Comparison of ENCODE assay signal across 8 mouse cellular contexts in genomic region chr8:54163505-54163904, GRCm38 (mm10).
DNase-seq lines count a peak whose midpoint lies in the region; ATAC-seq and TF ChIP-seq lines count a peak whose summit lies in the region.

No protein-coding gene starts in this region.

- DNase-seq in heart, adult 18-20 months: no peak
- peak; percentile 41 for DNase-seq in embryo, embryonic 9.5 days (ENCODE audit: extremely low spot score)
- DNase-seq in neural tube, embryonic 11.5 days (ENCODE audit: low spot score): peak; percentile 30
- no peak for DNase-seq in left cerebral cortex, adult 8-10 months (ENCODE audit: low spot score in 2 of 2)
- DNase-seq in cerebellum, adult 2 months: no peak
- DNase-seq in adrenal gland, postnatal 14 days: no peak

- peak overlapping the region; percentile 17 for H3K4me2 ChIP-seq in heart, embryonic 11.5 days
- H3K4me2 ChIP-seq in hindbrain, embryonic 12.5 days (replicated peaks): peak overlapping the region; percentile 13; the same call in 1 of the 2 replicates
- no peak overlapping the region for H3K4me2 ChIP-seq in neural tube, embryonic 11.5 days (ENCODE audit: low read depth)

- H3K36me3 ChIP-seq in heart, embryonic 11.5 days (ENCODE audit: control insufficient read depth, insufficient read depth, low read length): no peaks in the 10 kb centered on the region
- no peaks in the 10 kb centered on the region for H3K36me3 ChIP-seq in hindbrain, embryonic 12.5 days
- H3K36me3 ChIP-seq in neural tube, embryonic 11.5 days (ENCODE audit: control insufficient read depth, insufficient read depth, low read length): no peaks in the 10 kb centered on the region

- no peak for TF ChIP-seq POLR2A in cerebellum, adult 2 months (IDR thresholded peaks at IDR 0.05; ENCODE audit: borderline replicate concordance, insufficient read depth, low read length)

- peaks cover 3% of the 10 kb centered on the region; the same call in 1 of the 2 replicates for H3K4me1 ChIP-seq in heart, embryonic 11.5 days (ENCODE audit: control insufficient read depth, insufficient read depth, low read length)
- no peaks in the 10 kb centered on the region for H3K4me1 ChIP-seq in hindbrain, embryonic 12.5 days
- no peaks in the 10 kb centered on the region for H3K4me1 ChIP-seq in neural tube, embryonic 11.5 days (ENCODE audit: control insufficient read depth, insufficient read depth, low read length)
- no peaks in the 10 kb centered on the region for H3K4me1 ChIP-seq in cerebellum, adult 2 months (ENCODE audit: control insufficient read depth, insufficient read depth, low read length)

- no peak overlapping the region for H3K4me3 ChIP-seq in heart, embryonic 11.5 days (ENCODE audit: low read depth, low read length)
- no peak overlapping the region for H3K4me3 ChIP-seq in hindbrain, embryonic 12.5 days
- H3K4me3 ChIP-seq in neural tube, embryonic 11.5 days (ENCODE audit: low read depth, low read length): no peak overlapping the region
- no peak overlapping the region for H3K4me3 ChIP-seq in cerebellum, adult 2 months (replicated peaks; ENCODE audit: insufficient read depth, low read depth, low read length)

- no peak for TF ChIP-seq CTCF in cerebellum, adult 2 months (IDR thresholded peaks at IDR 0.05; ENCODE audit: borderline replicate concordance, insufficient read depth, low read depth, low read length)

- ATAC-seq in heart, embryonic 11.5 days (replicated peaks; ENCODE audit: insufficient number of reproducible peaks, low FRiP score, low TSS enrichment): 0 out of 2 replicates have a peak, but pooled peaks have one; percentile 55
- peak; percentile 68; the same call in 1 of the 2 replicates for ATAC-seq in hindbrain, embryonic 12.5 days (ENCODE audit: low FRiP score)
- peak; percentile 74; the same call in 1 of the 2 replicates for ATAC-seq in neural tube, embryonic 11.5 days (ENCODE audit: insufficient read depth, low FRiP score, low TSS enrichment)

- no peak overlapping the region for H3K9ac ChIP-seq in heart, embryonic 11.5 days (ENCODE audit: low read depth, low read length)
- no peak overlapping the region for H3K9ac ChIP-seq in hindbrain, embryonic 12.5 days
- H3K9ac ChIP-seq in neural tube, embryonic 11.5 days (ENCODE audit: low read length): no peak overlapping the region

- 20% methylated on average over 5 of the region's 5 CpGs for WGBS in heart, embryonic 11.5 days (ENCODE audit: insufficient replicate concordance)
- 13% methylated on average over 5 of the region's 5 CpGs for WGBS in hindbrain, embryonic 12.5 days
- WGBS in neural tube, embryonic 11.5 days: 19% methylated on average over 5 of the region's 5 CpGs
- WGBS in cerebellum, adult 2 months: 12% methylated on average over 5 of the region's 5 CpGs

- H3K9me3 ChIP-seq in heart, embryonic 11.5 days (replicated peaks; ENCODE audit: control insufficient read depth, low read length): no peaks in the 10 kb centered on the region
- H3K9me3 ChIP-seq in hindbrain, embryonic 12.5 days (replicated peaks): no peaks in the 10 kb centered on the region
- H3K9me3 ChIP-seq in neural tube, embryonic 11.5 days (ENCODE audit: control insufficient read depth, low read length): no peaks in the 10 kb centered on the region

- H3K27me3 ChIP-seq in heart, embryonic 11.5 days (ENCODE audit: control insufficient read depth, insufficient read depth, low read length): no peaks in the 10 kb centered on the region
- no peaks in the 10 kb centered on the region for H3K27me3 ChIP-seq in hindbrain, embryonic 12.5 days
- H3K27me3 ChIP-seq in neural tube, embryonic 11.5 days (ENCODE audit: control insufficient read depth, insufficient read depth, low read length): no peaks in the 10 kb centered on the region
- no peaks in the 10 kb centered on the region for H3K27me3 ChIP-seq in cerebellum, adult 2 months (ENCODE audit: control insufficient read depth, insufficient read depth, low read length)

- H3K27ac ChIP-seq in heart, embryonic 11.5 days (ENCODE audit: low read depth, low read length): no peak overlapping the region
- H3K27ac ChIP-seq in hindbrain, embryonic 12.5 days: no peak overlapping the region
- H3K27ac ChIP-seq in neural tube, embryonic 11.5 days (ENCODE audit: low read depth, low read length): no peak overlapping the region
- no peak overlapping the region for H3K27ac ChIP-seq in cerebellum, adult 2 months (ENCODE audit: insufficient read depth, low read length)

Comparison
In these comparisons a context has a peak if more than half of its experiments do, and no peak if none do; other contexts are left out.
1. DNase-seq: peak in embryo, embryonic 9.5 days (single experiment) and neural tube, embryonic 11.5 days (single experiment); none in heart, adult 18-20 months (0 of 2), left cerebral cortex, adult 8-10 months (0 of 2), cerebellum, adult 2 months (0 of 2) and adrenal gland, postnatal 14 days (single experiment).
2. Peak in every context shown above with its lines, with median percentiles within 50 percentile points of each other: ATAC-seq.